9 mouse cellular contexts compared by ENCODE assay signal in genomic region chr7:79504723-79505122, GRCm38 (mm10). TPM values are rescaled to one million over a fixed set of nuclear protein-coding genes. Genes with fewer than 3 reads are reported as not detected.
DNase-seq lines count a peak whose midpoint lies in the region; ATAC-seq and TF ChIP-seq lines count a peak whose summit lies in the region.
"Had no signal": no experiment of that assay in that cellular context is flagged by ENCODE, and none has a peak within 500 bp of the region (broad histone marks: within the 10 kb centered on the region; RNA-seq: fewer than 3 reads in every experiment).

No protein-coding gene starts in this region.

- 1% methylated on average over 40 of the region's 42 CpGs for WGBS in heart, embryonic 11.5 days (ENCODE audit: insufficient replicate concordance)
- under 1% methylated on average over 39 of the region's 42 CpGs for WGBS in liver, embryonic 16.5 days (ENCODE audit: insufficient replicate concordance)

- H3K4me3 ChIP-seq in heart, embryonic 11.5 days (ENCODE audit: low read depth, low read length) = peak overlapping the region; percentile 42
- peak overlapping the region; percentile 85 for H3K4me3 ChIP-seq in layer of hippocampus, adult 2 months
- peak overlapping the region; percentile 23 for H3K4me3 ChIP-seq in liver, embryonic 16.5 days (ENCODE audit: low read depth, low read length)

- peaks cover 100% of the 10 kb centered on the region for H3K27me3 ChIP-seq in heart, embryonic 11.5 days (ENCODE audit: control insufficient read depth, insufficient read depth, low read length)
- peaks cover 100% of the 10 kb centered on the region for H3K27me3 ChIP-seq in liver, embryonic 16.5 days (ENCODE audit: control insufficient read depth, insufficient read depth, low read depth, low read length)

- DNase-seq in heart, adult 18-20 months = no peak
- peak; percentile 96 to 98 for DNase-seq in cerebellum, postnatal 25 days
- peak; percentile 80 to 89 for DNase-seq in frontal cortex, postnatal 25 days (ENCODE audit: low spot score in 2 of 2)
- DNase-seq in layer of hippocampus, adult 2 months (ENCODE audit: low spot score in 2 of 2) = peak; percentile 95 to 97
- DNase-seq in right cerebral cortex, adult 2 months (ENCODE audit: low spot score in 2 of 2) = peak; percentile 94
- DNase-seq in ovary, adult 18-20 months (ENCODE audit: low spot score) = no peak

- no peaks in the 10 kb centered on the region for H3K9me3 ChIP-seq in heart, embryonic 11.5 days (replicated peaks; ENCODE audit: control insufficient read depth, low read length)
- no peaks in the 10 kb centered on the region for H3K9me3 ChIP-seq in liver, embryonic 16.5 days (replicated peaks; ENCODE audit: control insufficient read depth, low read length)

- H3K9ac ChIP-seq in heart, embryonic 11.5 days (ENCODE audit: low read depth, low read length) = no peak overlapping the region
- no peak overlapping the region for H3K9ac ChIP-seq in liver, embryonic 16.5 days (ENCODE audit: low read depth, low read length)

- no peaks in the 10 kb centered on the region for H3K36me3 ChIP-seq in heart, embryonic 11.5 days (ENCODE audit: control insufficient read depth, insufficient read depth, low read length)
- H3K36me3 ChIP-seq in liver, embryonic 16.5 days (ENCODE audit: control insufficient read depth, insufficient read depth) = no peaks in the 10 kb centered on the region

- peak overlapping the region; percentile 64 for H3K4me2 ChIP-seq in heart, embryonic 11.5 days
- H3K4me2 ChIP-seq in liver, embryonic 16.5 days (ENCODE audit: low read depth, low read length) = peak overlapping the region; percentile 15; the same call in 1 of the 2 replicates

- 0 out of 2 replicates have a peak, but pooled peaks have one; percentile 5 for TF ChIP-seq CTCF in layer of hippocampus, adult 2 months (conservative IDR thresholded peaks at IDR 0.05)

- ATAC-seq in heart, embryonic 11.5 days (replicated peaks; ENCODE audit: insufficient number of reproducible peaks, low FRiP score, low TSS enrichment) = no peak
- ATAC-seq in liver, embryonic 16.5 days (ENCODE audit: low read depth) = no peak

- H3K4me1 ChIP-seq in heart, embryonic 11.5 days (ENCODE audit: control insufficient read depth, insufficient read depth, low read length) = peaks cover 13% of the 10 kb centered on the region
- H3K4me1 ChIP-seq in liver, embryonic 16.5 days (ENCODE audit: control insufficient read depth, low read depth, low read length) = no peaks in the 10 kb centered on the region

- H3K27ac ChIP-seq in heart, embryonic 11.5 days (ENCODE audit: low read depth, low read length) = no peak overlapping the region
- H3K27ac ChIP-seq in layer of hippocampus, adult 2 months = peak overlapping the region; percentile 97
- H3K27ac ChIP-seq in liver, embryonic 16.5 days (ENCODE audit: low read length) = no peak overlapping the region
- H3K27ac ChIP-seq: macrophage had no signal

RNA-seq across cellular contexts. Expression of gene Polg, which starts 38.6 kb away (rescaled TPM):
- polyA plus RNA-seq in heart, embryonic 11.5 days (2014; fragmentation: Nextera tagmentation; extraction: Ambion mirVana) = 23.9 and 28.1 TPM in 2 replicates
- total RNA-seq in heart, adult 18-20 months (2021) = 10 to 100 TPM; 56.1 to 60.0 TPM
- total RNA-seq in layer of hippocampus, adult 2 months (2021) = 100 to 1,000 TPM in 1 of 2 experiments, 10 to 100 TPM in 1; 76.5 to 101 TPM
- 14.9 and 16.2 TPM in 2 replicates for polyA plus RNA-seq in liver, embryonic 16.5 days (2015; fragmentation: Nextera tagmentation; extraction: Ambion mirVana)

Comparison
In these comparisons a context has a peak if more than half of its experiments do, and no peak if none do; other contexts are left out.
1. H3K4me3 ChIP-seq: peak in every context shown above with its lines; median percentile 85 in layer of hippocampus, adult 2 months; 42 in heart, embryonic 11.5 days; 23 in liver, embryonic 16.5 days.
2. DNase-seq: peak in cerebellum, postnatal 25 days (2 of 2), frontal cortex, postnatal 25 days (2 of 2), layer of hippocampus, adult 2 months (2 of 2) and right cerebral cortex, adult 2 months (2 of 2); none in heart, adult 18-20 months (0 of 2) and ovary, adult 18-20 months (single experiment).